Mouse (Mus musculus): Measurements from ENCODE around the gene Slc6a20a. TPM values are rescaled to one million over a fixed set of nuclear protein-coding genes. Genes with fewer than 3 reads are reported as not detected.

The Slc6a20a gene
- polyA plus RNA-seq, 1 experiment from 2014 or later: 0.12 TPM

- Histone ChIP-seq H3K9ac (replicated peaks; ENCODE audit: low read depth) (no peak overlapping the region), H3K27me3 (replicated peaks; ENCODE audit: insufficient read depth, low read length) (no peaks in the 10 kb centered on the region), H3K4me3 (ENCODE audit: low read depth, low read length) (no peak overlapping the region), H3K4me1 (ENCODE audit: insufficient read depth, low read depth, low read length) (no peaks in the 10 kb centered on the region), H3K36me3 (ENCODE audit: insufficient read depth, low read length) (peaks cover 9% of the 10 kb centered on the region), H3K4me2 (replicated peaks; ENCODE audit: low read depth, low read length) (no peak overlapping the region), H3K9me3 (ENCODE audit: low read length) (no peaks in the 10 kb centered on the region), H3K27ac (ENCODE audit: low read length) (no peak overlapping the region)
- TF ChIP-seq CTCF (IDR thresholded peaks at IDR 0.05) (no peak), EP300 (IDR thresholded peaks at IDR 0.05) (no peak)
- ATAC-seq (no peak), DNase-seq (ENCODE audit: low spot score) (no peak)
- 96% methylated on average over 2 of the region's 2 CpGs for WGBS
These were observed 81.3 kb downstream of the Slc6a20a start for GRCm38 (mm10) chr9:123597376-123597775.

- 95% methylated on average over 2 of the region's 2 CpGs for WGBS
- no peak overlapping the region for H3K4me2 ChIP-seq (replicated peaks; ENCODE audit: low read depth, low read length)
- TF ChIP-seq CTCF (IDR thresholded peaks at IDR 0.05) (no peak), EP300 (IDR thresholded peaks at IDR 0.05) (no peak)
- H3K9me3 ChIP-seq (ENCODE audit: low read length): no peaks in the 10 kb centered on the region
- H3K27me3 ChIP-seq (replicated peaks; ENCODE audit: insufficient read depth, low read length): no peaks in the 10 kb centered on the region
- peaks cover 9% of the 10 kb centered on the region for H3K36me3 ChIP-seq (ENCODE audit: insufficient read depth, low read length)
- no peak overlapping the region for H3K9ac ChIP-seq (replicated peaks; ENCODE audit: low read depth)
- DNase-seq (ENCODE audit: low spot score) (no peak), ATAC-seq (no peak)
- H3K4me3 ChIP-seq (ENCODE audit: low read depth, low read length): no peak overlapping the region
- H3K4me1 ChIP-seq (ENCODE audit: insufficient read depth, low read depth, low read length): no peaks in the 10 kb centered on the region
- no peak overlapping the region for H3K27ac ChIP-seq (ENCODE audit: low read length)
These were observed 81.8 kb downstream of the Slc6a20a start for GRCm38 (mm10) chr9:123596910-123597309.

- Histone ChIP-seq H3K4me2 (replicated peaks; ENCODE audit: low read depth, low read length) (no peak overlapping the region), H3K4me3 (ENCODE audit: low read depth, low read length) (no peak overlapping the region), H3K4me1 (ENCODE audit: insufficient read depth, low read depth, low read length) (no peaks in the 10 kb centered on the region), H3K9me3 (ENCODE audit: low read length) (no peaks in the 10 kb centered on the region), H3K9ac (replicated peaks; ENCODE audit: low read depth) (no peak overlapping the region), H3K27ac (ENCODE audit: low read length) (no peak overlapping the region), H3K27me3 (replicated peaks; ENCODE audit: insufficient read depth, low read length) (no peaks in the 10 kb centered on the region), H3K36me3 (ENCODE audit: insufficient read depth, low read length) (peaks cover 12% of the 10 kb centered on the region)
- WGBS: 95% methylated on average over 4 of the region's 4 CpGs
- TF ChIP-seq CTCF (IDR thresholded peaks at IDR 0.05) (no peak), EP300 (IDR thresholded peaks at IDR 0.05) (no peak)
- no peak for ATAC-seq
- no peak for DNase-seq (ENCODE audit: low spot score)
These were observed 83.5 kb downstream of the Slc6a20a start for GRCm38 (mm10) chr9:123595194-123595593.

GRCm38 (mm10) chr9:123589240-123589910, 89.3 kb downstream of the Slc6a20a start:
- H3K27ac ChIP-seq (ENCODE audit: low read length): no peak overlapping the region
- H3K9ac ChIP-seq (replicated peaks; ENCODE audit: low read depth): no peak overlapping the region
- H3K9me3 ChIP-seq (ENCODE audit: low read length): no peaks in the 10 kb centered on the region
- DNase-seq (ENCODE audit: low spot score) (no peak), ATAC-seq (no peak)
- 71% methylated on average over 7 of the region's 7 CpGs for WGBS
- TF ChIP-seq EP300 (IDR thresholded peaks at IDR 0.05): no peak
- TF ChIP-seq CTCF (IDR thresholded peaks at IDR 0.05): no peak
- no peak overlapping the region for H3K4me2 ChIP-seq (replicated peaks; ENCODE audit: low read depth, low read length)
- H3K4me3 ChIP-seq (ENCODE audit: low read depth, low read length): no peak overlapping the region
- no peaks in the 10 kb centered on the region for H3K27me3 ChIP-seq (replicated peaks; ENCODE audit: insufficient read depth, low read length)
- H3K4me1 ChIP-seq (ENCODE audit: insufficient read depth, low read depth, low read length): no peaks in the 10 kb centered on the region
- H3K36me3 ChIP-seq (ENCODE audit: insufficient read depth, low read length): peaks cover 8% of the 10 kb centered on the region

Other genes with a start within 250 kb of the Slc6a20a start
- 56.3 and 61.9 TPM in 2 replicates for gene Limd1, start 200.2 kb downstream of the Slc6a20a start, polyA plus RNA-seq (2015; fragmentation: Nextera tagmentation; extraction: Ambion mirVana)
- 38.6 and 41.2 TPM in 2 replicates for gene Sacm1l, start 149.1 kb downstream of the Slc6a20a start, polyA plus RNA-seq (2015; fragmentation: Nextera tagmentation; extraction: Ambion mirVana)
- 0.12 and 0.17 TPM in 2 replicates for gene Slc6a20b, start 46.3 kb downstream of the Slc6a20a start, polyA plus RNA-seq (2015; fragmentation: Nextera tagmentation; extraction: Ambion mirVana)
- 0.29 and 0.35 TPM in 2 replicates for gene Ccr9, start 446 bp downstream of the Slc6a20a start, polyA plus RNA-seq (2015; fragmentation: Nextera tagmentation; extraction: Ambion mirVana)
- gene Lztfl1, start 38.8 kb upstream of the Slc6a20a start, polyA plus RNA-seq (2015; fragmentation: Nextera tagmentation; extraction: Ambion mirVana): 38.6 and 38.7 TPM in 2 replicates
- gene Cxcr6, start 127.6 kb upstream of the Slc6a20a start, polyA plus RNA-seq (2015; fragmentation: Nextera tagmentation; extraction: Ambion mirVana): 0.39 and 0.49 TPM in 2 replicates
- 9.2 and 11.9 TPM in 2 replicates for gene Fyco1, start 173.0 kb upstream of the Slc6a20a start, polyA plus RNA-seq (2015; fragmentation: Nextera tagmentation; extraction: Ambion mirVana)
- gene Xcr1, start 183.1 kb upstream of the Slc6a20a start, polyA plus RNA-seq (2015; fragmentation: Nextera tagmentation; extraction: Ambion mirVana): 0.02 and 0.06 TPM in 2 replicates